Mouse (Mus musculus): ENCODE results near the gene Krt7.

GRCm38 (mm10) chr15:101372131-101372977 lies 38.5 kb upstream of the Krt7 start:
- TF ChIP-seq POLR2A (IDR thresholded peaks at IDR 0.05; ENCODE audit: extremely low read depth, insufficient read depth, low read length) (no peak), CTCF (IDR thresholded peaks at IDR 0.05; ENCODE audit: low read depth, low read length) (no peak)
